Mouse (Mus musculus) gastrocnemius, postnatal 4 days (tissue): ENCODE measurements at regions not wholly inside any gene's neighbourhood (a gene's known extent, or its start where the extent isn't known, plus 50 kb on each side); places are given as distances from the start of the nearest gene placed in this dataset.

ENCODE experiments used
- DNase-seq, 2 experiments: peaks; one replicate each; pipeline ENCODE4 v3.0.0; 2021 to 2022; ENCODE audit warnings: low spot score in 2 of 2, mixed read lengths in 2 of 2

DNA sequence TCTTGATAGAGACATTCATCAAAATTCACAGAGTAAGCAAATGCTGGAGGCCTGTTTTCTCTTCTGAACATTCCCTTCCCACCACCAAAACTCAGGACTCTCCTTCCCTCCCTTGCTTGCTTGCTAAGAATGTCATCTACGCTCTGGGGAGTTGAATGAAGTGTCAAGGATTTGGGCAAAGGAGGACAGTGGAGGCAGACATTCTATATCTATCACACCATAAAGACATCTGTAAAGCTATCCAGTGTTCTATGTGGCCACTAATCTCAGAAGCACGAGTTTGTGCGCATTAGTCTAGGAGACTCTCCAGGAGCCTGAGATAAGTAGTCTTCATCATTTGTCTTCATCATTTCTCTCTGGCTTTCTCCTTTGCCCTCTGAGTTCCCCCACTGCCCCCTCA is 94.1 kb upstream of the Dapk1 start:
- no peak for DNase-seq

DNA sequence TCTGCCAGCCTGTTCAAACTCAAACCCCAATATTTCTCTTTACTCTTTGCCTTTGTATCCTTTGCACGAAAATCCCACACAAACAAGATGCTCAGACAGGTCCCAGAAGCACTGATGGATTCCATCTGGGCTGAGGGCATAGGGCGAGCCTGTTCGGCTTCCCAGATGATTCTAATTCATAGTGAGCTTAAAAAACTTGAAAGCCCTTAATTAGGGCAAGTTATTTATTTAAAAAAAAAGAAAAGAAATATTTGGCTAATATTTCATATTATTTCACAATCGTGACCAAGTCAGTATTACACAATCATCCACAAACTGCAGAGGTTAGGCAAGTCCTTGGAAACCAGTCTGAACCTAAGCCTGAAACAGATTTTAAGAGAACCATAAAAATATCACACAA is 93.7 kb upstream of the Dapk1 start:
- DNase-seq: no peak

DNA sequence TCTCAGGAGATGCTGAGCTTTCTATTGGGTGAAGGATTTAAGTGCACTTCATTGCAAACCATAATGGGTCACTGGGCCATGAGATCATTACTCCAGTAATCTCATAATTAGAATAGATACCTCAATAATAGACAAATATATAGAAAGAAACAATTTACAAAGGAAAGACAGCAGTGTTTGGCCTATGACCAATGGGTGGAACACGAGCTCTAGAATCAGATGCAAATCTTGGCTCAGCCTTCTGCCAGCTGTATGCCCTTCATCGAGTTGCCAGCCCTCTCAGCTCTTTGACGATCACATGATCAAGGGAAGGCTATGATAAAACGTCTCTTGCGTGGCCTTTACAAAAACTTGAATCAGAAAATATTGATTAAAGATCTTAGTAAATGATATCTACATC is 92.9 kb upstream of the Dapk1 start:
- no peak for DNase-seq

DNA sequence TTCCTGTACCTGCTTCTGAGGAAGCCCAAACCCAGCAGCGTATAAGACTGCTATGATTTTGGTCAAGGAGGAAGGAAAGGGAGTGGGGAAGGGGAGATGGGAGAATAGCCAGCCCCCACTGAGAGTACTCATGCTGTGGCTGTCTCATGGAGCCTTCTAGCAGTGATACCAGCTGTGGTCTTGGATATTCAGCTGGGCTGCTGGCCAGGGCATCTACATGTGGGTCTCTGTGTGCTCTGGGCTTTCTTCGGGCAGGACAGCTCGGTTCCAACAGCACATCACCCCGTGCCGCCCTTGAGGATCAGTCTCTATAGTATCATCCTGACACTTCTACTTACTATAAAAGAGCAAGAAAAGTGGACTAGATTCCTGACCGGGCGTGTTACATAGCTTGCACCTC is 90.6 kb upstream of the Dapk1 start:
- no peak for DNase-seq

DNA sequence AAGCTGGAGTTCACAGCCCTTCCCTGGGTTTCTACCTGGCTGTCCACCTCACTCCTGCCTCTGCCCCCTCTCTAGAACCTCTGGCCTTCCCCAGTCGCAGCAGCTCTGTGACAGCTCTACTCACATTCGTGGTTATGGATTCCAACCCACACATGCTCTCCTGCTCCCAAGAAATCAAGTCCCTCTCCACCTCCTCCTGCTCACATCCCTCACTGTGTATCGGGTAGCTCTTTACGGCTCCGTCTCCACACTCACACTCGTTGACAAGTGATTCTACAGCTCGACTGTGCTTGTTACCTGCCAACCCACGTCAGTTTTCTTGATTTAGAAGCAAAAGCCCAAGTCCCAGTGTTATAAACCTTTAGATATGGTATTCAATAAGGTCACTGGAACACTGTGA is 90.1 kb upstream of the Dapk1 start:
- DNase-seq: no peak

DNA sequence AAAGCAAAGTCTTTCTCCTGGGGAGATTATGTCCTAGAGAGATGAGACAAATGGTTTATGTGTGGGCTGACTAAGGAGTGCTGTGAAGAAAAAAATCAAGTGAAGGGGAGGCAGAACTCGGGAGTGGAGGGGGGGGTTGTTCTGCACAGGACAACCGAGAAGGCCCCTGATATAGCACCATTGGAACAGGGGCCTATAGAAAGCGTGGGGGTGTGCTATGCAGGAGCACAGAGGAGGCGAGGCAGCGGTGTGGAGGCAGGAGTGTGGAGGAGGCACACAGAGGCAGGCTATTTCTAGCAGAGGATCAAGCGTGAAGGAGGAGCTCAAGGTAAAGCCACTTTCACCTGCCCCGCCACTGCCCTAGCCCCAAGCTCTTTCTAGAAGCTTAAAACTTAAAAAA is 88.0 kb upstream of the Dapk1 start:
- DNase-seq: no peak

DNA sequence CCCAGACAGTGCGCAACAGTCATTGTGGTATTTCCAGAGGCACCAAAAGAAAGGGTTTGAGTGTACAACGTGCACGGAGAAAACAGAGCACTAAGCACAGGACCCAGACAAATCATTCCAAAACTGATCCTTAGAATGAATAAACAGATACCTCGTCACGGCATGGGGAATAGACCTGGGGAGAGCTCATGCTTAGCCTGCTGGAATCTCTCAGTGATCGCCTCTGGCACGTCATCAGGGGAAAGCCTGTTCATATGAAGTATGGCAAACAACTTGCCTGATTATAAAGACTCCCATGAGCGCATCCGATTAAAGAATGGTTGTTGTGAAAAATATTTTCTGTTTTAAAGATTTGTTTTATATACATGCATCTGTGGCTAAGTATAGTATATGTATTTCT is 86.9 kb upstream of the Dapk1 start:
- DNase-seq: no peak

DNA sequence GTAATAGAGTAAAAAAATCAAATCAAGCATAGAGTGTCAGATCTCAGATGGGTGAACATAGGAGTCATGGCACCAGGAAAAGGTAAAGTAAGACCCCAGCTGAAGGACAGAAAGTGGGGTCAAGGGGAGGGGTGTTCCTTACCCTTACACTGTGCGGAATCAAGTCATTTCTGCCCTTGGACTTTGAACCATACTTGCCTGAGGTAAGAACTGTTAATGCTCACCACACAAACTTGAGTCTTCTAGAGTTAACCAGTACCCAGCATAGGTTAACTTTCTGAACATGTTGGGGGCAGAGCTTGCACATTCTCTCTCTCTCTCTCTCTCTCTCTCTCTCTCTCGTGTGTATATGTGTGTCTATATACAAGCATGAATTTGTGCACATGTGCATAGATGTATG is 83.7 kb upstream of the Dapk1 start:
- no peak for DNase-seq

DNA sequence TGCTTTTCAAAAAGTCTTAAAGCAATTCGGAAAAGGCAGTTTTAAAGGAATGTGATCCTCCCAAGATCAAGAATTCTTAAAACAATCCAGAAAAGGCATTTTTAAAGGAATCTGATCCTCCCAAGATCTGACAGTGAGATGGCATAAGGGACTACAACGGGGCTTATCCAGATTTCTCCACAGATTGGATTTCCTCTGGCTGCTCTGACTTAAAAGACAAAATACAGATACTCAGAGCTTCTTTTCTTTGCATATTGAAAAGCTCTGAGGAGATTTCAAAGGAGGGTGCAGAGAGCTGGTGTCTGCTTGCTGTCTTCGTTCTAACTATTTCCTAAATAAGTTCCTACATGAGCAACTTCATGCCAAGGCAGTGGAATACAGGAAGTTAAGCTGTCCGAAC is 82.0 kb upstream of the Dapk1 start:
- no peak for DNase-seq

DNA sequence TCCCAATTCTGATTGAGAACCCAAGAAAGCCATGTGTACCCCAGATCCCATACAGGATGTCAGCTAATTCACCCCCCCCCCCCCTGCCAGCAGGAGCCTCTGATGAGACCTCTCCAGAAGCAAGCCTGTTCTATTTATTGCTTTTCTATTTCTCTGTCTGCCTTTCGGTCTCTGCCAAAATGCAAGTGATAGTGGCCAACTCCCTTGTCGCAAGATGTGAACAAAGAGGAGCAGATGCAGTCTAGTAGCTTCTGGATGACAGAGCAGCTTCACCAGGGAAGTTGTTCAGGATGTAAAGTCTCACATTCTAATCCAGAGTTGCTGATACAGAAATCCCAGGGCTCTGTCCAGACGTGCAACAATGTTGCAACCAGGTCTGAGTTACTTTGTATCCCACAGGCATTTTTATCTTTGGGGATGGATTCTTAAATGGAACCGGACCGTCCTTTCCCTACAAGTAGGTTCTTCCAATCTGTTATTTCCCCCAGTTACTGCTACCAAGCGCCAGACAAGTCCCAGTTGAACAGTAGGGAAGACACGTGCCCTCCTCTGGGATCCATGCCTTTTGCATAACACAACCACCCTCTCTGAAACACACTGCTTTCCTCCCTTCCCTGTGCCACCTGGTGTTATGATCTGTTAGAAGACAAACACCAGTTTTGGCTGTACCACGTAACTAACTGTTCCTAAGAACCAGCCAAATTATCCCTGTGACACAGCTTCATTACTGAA is 78.9 kb upstream of the Dapk1 start:
- no peak for DNase-seq

DNA sequence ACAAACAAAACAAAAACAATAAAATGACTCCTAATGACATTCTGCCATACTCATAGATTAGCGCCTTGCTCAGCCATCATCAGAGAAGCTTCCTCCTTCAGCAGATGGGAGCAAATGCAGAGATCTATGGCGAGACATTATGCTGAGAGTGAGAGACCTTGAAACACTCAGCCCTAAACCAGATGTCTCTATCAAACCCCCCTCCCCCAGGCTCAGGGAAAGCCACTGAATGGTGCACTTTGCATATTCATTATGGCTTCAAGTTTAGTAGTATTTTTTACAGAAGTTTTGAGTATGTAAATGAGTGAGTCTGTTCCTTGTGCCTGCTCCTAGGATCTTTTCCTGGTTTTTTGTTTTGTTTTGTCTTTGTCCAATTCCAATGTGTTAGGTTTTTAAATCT is 73.9 kb upstream of the Dapk1 start:
- no peak for DNase-seq

DNA sequence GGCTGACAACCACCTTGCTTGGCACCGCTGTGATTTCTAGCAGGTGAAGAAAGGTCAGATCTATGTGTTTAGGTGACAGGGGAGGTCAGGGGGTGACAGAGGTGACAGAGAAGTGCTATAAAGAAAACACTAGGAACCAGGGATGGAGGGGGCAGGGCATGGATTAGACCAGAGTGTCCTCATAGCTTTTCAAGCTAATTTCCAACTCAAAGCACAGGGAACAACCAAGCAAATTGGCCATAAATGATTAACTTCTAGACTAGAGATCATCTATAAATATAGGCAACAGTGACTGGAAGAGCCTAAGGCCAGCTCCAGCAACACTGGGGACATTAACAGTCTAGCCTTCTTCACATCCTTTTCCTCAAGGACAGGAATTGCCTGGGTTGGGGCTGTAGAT is 72.9 kb upstream of the Dapk1 start:
- DNase-seq: no peak

DNA sequence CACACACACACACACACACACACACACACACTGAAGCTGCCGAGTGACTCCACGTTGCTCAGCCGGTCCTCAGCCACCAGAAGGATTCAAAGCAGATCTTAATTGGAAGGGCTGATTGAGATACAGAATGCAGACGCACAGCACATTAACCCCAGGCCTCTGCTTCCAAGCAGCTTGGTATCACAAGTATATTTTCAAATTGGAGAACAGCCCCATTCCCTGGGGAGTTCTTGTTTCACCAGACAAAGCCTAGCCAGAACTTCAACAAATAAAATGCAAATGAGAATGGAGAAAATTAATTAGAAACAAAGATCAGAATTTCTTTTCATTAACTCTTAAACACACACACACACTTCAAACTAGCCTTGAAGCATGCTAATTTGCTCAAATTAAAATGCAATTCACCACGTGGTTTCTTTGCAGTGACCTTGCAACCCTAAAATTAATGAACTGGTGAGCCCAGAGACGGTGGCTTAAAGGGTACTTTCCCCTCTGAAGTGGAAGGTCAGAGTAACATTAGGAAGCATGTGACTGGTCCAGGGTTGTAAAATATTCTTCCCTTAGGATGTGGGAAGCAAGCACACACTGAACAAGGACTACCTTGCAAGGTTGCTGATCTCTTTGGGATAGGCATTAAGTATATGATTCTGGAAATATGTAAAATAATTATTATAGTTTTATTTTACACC is 72.2 kb upstream of the Dapk1 start:
- no peak for DNase-seq

DNA sequence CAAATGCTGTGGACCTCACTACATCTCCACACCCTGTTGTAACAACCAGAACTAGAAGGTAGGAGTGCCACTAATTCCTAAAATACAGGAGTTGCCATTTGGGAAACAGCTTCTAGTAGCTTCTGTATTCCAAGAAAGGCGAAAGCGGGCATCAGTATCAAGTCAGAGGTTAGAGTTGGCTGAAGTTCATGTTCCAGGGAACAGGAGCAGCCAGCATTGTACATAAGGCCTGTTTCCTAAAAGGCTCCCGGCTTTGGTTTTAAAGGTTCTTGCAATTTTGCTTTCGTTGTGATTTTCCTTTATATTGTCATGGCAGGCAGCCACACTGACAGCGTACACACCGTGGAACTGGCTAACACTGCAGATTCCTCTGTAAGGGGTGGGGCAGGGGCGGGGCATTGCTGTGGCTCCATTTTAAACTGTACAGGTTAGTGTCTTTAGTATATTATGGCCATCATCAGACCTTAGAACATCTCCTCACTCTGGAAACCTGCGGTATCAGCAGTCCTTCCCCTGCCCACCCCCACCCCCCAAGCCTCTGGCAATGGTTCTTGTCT is 67.8 kb upstream of the Dapk1 start:
- no peak for DNase-seq

DNA sequence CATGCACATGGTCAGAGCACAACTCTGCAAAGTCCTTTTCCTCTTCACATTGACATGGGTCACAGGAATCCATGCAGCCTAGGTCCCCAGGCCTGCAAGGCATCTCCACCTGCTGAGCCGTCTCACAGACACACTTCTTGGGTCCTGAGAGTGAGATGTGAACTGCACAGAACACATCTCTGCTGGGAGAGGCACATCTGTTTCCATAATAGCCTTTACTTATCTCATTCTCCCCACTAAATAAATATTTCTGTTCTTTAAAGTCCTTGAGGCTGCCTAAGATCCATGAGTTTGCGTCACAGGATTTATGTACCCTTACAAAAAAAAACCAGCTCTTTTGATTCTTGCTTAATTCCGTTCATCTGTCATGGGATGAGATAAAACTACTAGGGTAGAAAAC is 67.2 kb upstream of the Dapk1 start:
- DNase-seq: no peak

DNA sequence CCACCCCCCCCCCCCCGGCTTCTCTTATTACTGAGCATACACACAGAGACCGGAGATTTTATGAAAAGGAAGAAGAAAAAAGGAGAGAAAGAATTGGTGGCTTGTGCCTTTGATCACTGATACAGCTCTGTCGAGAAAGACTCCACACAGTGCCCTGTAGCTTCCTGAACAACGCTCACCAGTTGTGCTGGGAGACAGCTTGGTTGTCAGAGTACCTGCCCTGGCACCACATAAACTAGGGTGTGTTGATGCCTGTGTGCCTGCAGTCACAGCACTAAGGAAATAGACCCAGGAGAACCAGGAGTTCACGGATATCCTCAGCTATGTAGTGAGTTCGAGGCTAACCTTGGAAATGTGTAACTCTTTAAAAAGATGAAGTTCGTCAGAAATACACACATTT is 66.7 kb upstream of the Dapk1 start:
- DNase-seq: no peak

DNA sequence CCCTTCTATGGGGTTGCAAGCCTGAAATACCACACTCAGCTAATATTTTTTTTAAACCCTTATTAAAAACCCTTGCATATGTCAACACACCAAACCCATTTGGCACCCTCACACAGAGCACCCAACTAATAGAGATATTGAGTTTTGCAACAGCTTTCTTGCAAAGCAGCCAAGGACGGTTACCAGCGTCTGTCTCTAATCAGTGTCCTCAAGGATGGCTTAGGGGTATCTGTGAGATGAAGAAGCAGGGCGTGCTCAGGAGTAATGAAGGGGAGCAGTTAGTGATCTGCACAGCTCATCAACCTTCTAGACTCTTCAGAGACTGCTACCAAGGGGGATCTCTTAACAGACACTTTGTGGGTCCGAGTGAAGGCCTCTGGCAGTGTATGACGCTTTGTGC is 65.0 kb upstream of the Dapk1 start:
- no peak for DNase-seq

DNA sequence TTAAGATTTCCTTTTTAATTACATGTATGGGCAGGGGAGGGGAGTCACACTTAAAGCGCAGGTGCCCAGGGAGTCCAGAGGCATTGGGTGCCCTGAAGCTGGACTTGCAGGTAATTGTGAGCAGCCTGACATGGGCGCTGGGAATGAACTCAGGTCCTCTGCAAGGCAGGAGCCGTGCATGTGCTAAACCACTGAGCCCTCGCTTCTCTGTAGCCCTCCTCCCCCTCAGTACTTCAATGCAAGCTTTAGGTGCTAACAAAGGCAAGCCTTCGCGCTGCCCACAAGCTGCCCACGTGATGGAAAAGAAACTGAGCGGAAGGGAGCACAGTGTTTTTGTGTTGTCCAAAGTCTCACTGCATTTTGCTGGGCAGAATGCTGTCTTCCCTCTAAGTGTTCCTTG is 63.6 kb upstream of the Dapk1 start:
- no peak for DNase-seq

DNA sequence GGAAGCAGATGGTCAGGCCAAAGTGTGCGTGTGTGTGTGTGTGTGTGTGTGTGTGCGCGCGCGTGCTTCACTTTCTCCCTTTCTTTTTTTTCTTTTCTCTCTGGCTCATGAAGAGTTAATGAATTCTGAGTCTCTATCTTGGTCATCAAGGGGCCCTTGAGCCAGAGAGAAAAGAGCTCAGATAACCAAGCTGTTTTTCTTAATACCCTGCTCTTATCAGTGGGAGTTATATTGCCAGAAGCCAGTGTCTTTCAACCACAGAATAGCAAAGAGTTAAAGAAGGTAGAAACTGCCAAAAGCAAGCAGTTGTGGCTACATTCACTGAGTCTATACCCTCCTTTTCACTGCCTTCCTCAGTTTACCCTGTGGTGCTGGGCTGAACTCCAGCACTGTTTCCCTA is 60.6 kb upstream of the Dapk1 start:
- no peak for DNase-seq

DNA sequence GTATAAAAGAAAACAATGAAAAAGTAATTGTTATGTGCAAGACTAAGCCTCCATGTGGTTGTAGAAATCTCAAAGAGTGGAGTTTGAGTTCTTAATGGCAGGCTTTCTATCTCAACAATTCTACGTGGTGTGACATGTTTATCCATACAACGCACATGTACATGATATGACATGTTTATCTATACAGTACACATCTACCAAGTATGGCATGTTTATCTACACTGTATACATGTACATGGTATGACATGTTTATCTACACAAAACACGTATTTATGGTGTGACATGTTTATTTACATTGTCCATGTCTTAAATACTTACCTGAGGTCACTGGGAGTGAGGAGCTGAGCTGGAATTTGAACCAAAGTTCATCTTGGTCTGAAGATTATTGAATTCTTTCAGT is 57.4 kb upstream of the Dapk1 start:
- no peak for DNase-seq

DNA sequence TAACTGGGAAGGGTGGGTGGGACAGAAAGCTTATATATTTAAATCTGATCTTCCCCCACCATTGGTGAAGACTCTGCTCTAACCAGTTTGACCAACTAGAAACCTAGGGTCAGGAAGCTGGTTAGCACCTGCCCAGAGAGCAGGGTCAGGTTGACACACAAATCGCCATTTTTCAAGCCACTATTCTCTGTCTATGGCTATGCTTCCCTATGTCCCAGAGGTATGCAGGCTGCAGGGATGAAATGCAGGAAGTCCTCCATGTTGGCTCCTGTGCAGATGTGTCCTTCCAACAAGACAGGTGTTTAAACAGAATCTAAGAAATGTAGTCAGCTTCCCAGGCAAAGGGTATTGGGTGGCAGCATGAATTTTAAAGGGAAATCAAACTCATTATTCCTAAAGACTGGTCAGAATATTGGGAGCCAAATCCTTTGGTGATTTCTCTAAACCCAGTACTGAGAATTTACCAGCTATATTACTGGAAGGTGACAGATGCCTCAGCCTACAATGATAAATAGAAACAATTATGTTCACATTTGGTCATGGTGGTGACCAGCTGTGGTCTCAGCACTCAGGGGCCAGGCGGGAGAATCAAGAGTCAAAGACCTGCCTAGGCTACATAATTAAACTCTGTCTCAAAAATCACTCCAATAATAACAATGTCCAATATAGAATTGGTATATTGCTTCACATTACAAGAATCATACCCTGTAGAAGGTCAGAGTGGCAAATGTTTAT is 55.6 kb upstream of the Dapk1 start:
- DNase-seq: no peak
